Mouse (Mus musculus) frontal cortex, adult 2 months (tissue): ENCODE measurements around the gene Ascc1. TPM values are rescaled to one million over a fixed set of nuclear protein-coding genes. Genes with fewer than 3 reads are reported as not detected.

ENCODE experiments used
- DNase-seq, 2 experiments: peaks; one replicate each; pipeline ENCODE4 v3.0.0; 2022; ENCODE audit warnings: low spot score in 1 of 2; ENCODE audit errors: extremely low spot score in 1 of 2
- polyA plus RNA-seq: library from polyadenylated mRNA; depleted of rRNA; stranded (reverse); fragments of >200 nt; gene quantifications from 2 replicates; pipeline ENCODE4 v1.2.3, GENCODE M21; 2012

Gene Ascc1
- polyA plus RNA-seq, 1 experiment, result 26.5 TPM

DNA sequence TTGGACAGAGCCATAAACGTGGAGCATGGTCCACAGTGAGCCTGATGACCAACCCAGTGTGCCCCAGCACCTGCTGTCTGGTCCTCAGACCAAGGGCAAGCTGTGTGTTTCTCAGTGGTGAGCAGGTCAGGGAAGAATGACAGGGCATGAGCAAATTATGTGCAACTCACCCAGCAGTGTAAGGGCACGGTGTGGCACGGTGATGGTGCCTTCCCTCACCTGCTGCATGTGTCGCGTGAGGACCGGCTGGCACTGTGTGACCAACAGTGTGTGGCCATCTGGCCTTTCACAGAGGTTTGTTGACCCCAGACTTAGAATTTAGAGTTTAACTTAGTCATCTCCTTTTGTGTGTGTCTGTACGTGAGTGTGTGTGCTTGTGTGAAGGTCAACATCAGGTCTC is 74.6 kb downstream of the Ascc1 start:
- DNase-seq, result no peak

DNA sequence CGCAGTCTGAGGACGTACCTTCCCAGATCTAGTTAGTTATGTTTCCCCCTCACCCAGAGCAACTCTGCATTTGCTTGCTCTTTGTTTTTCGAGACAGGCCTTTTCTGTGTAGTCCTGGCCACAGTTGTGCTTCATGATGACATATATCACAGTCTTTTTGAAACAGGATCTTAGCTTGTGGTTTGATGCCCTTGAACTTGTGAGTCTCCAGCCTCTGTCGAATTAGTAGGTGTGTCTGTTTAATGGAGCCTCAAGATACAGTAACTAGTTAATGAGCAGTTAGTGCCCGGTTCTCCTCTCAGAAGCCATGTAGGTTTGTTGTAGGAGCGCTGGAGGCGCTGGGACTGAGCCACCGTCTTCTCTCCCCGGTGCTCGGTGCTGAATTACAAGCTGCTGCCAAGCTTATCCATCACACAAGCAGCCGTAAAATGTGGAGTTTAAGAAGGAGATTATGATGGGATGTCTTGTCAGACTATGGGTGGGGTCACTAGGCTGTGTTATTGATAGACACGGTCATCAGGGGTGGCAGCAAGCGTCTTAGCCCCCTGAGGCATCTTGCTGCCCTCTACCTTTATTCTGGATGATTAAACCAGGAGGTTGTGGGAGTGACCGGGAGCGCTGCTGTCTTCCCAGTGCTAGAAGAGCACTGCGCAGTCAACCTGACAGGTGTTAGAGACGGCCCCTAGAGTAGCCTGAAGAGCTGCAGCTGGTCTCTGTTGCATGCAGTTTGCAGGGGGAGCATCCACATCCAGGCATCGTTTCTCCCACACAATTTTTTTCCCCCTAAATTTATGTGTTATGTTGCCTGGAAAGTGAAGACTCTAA is 75.3 kb downstream of the Ascc1 start:
- DNase-seq, result no peak

DNA sequence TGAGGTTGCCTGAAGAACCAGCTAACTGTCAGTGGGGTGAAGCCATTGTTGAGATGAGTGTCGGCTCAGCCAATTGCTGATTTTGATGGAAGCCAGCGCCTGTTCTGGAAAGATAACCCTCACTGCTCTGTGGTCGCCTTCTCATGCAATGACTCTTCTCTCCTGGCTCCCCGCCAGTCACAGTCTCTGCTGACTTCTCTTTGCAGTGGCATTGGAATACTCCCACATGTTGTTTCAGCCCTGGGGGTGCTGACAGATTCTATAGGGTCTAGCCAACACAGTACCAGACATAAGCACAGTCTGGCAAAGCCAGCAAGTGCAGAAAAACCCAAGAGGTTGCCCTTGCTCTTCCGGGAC is 75.9 kb downstream of the Ascc1 start:
- DNase-seq, result peak in 1 of 2 experiments; percentile 67

DNA sequence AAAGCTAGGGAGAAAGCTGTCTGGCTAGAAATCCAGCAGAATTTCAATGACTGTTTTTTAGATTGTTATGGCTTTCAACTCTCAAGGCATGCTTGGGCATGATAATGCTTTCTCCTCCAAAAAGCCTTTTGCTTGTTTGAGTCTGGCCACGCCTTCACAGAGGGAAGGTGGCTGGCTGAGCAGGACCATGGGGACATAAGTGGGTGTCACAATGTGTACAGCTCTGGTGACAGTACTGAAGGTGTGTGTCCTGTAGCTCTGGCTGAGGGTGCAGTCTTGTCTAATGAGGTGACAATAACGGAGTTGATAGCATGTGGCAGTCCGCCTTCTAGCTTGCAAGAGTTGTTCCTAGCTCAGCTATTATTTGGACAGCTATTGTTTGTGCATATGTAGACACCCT is 77.6 kb downstream of the Ascc1 start:
- DNase-seq, result no peak

DNA sequence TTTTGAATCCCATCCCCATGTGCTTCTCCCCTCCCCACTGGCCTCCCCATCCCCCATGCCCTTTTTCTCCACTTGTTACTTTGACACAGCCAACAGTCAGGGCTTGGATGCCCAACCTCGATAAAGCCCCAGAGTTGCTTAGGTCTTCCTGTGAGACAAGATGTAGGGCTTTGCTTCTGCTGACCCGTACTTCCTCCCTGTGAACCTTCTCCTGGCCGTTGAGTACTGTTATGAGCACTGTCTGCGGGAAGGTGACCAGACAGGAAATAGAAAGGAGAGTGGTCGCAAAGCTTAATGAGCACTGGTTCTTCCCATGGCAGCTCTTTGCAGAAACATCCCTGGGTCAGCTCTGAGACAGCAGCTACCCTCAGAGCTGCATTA is 78.0 kb downstream of the Ascc1 start:
- DNase-seq, result no peak

DNA sequence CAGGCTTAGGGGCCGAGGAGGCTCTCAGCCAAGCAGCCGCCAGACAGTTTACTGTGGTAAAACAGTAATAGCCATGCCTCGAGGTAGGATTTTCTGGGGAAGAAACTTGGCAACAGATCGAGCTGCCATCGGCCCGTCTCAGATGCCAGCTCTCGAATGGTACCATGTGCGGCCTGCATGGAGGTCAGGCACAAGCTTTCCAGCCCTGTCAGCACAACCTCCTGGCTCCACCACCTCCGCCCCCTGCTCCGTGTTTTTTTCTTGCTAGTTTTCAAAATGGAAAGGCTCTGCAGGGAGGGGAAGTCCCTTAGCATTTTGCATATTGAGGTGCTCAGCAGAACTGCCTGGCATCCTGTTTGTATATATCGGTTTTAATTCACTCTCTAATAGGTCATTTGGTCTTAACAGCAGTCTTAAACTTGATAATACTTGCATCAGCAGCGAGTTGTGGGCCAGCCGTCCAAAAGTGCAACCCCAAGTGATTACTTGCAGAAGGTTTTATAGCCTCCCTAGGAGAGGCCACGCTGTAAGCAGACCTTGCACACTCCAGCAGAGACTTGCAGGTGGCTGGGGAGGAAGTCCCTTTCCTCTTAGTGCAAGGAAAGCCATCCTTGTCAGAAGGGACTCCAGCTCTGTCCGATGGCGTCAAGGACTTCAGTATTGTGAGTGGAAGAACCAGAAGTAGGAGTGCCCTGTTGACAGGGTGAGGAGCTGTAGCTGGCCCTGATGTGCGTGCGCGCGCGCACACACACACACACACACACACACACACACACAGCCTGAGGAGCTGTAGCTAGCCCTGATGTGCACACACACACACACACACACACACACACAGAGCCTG is 78.6 kb downstream of the Ascc1 start:
- DNase-seq, result no peak

DNA sequence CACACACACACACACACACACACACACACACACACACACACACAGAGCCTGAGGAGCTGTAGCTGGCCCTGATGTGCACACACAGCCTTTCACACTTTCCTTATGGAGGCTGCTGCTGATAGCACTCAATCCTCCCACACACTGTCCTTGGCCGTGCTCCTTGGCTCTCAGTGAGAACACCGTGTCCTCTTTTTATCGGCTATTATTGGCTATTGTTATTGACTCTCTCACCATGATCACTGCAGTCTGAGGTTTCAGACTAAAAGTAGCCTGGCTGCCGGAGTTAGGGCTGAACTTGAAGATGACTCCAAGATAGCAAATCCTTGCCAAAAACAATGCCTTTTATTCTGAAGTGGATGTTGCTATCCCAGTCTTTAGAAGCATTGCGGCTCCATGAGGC is 79.3 kb downstream of the Ascc1 start:
- DNase-seq, result peak; percentile 27 to 28

DNA sequence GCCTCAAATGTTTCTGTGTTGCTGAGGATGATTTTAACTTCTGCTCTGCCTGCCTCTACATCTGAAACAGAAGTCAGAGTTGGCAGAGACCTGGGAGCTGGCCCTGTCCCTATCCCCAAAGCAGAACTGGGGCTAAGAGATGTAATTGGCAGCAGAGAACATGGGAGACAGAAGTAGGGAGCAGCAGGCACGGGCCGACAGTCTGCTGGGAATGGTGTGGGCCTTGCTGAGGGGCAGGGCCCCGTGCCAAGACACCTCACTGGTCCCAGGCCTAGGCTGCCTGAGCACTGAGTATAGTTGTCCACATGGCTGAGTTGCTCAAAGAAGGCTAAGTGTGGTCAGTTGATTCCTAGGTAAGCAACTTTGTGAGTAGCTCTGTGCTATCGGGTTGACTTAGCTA is 81.5 kb downstream of the Ascc1 start:
- DNase-seq, result no peak

DNA sequence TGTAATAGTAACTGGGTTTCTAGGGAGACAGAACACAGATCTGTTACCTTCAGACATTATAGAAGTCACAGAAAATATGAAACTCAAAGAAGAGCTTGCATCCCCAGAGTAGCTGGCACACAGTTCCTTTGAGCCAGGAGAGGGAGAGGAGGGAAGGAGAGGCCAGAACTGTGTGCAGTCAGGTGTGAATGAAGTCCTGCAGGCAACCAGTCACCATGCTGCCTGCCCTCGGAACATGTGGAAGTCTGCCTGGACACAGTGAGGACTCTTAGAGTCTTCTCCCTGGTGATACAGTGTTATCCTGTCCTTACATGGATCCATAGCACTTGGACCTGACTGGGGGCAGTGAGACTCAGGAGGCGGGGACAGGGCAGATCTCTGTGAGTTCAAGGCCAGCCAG is 89.7 kb downstream of the Ascc1 start:
- DNase-seq, result no peak

DNA sequence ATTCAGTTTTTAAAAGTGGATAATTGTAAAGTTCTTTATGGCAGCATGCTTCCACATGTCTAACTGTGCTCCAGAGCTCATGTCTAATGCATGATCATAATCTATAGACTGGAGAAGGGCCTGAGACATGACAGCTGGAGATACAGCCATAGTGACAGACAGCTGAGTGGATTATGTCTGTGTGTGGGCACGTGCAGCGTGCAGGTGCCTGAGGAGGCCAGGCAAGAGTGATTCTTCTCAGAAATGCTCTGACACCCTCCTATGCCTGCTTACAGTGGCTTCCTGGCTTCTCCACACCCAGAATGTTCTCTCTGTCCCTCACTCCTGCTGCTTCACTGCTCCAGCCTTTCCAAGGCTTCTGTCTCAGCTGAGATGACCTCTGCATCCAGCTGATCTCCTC is 91.1 kb downstream of the Ascc1 start:
- DNase-seq, result no peak

DNA sequence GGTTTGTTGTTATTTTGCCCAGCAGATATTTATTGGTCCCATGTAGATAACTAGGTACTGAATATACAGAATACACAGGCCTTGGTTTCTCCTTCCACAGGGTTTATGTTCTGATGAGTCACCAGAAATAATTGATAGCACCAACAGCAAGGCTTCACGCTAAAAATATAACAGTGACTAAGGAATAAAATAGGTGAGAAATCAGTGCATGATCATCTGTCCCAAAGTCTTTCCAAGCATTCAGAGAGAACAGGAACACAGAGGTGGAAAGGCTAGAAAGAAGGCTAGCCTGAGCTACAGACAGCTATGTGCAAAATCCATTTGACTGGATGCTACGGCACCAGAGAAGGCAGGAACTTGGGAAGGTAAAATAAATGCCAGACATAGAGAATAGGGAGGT is 93.0 kb downstream of the Ascc1 start:
- DNase-seq, result no peak

DNA sequence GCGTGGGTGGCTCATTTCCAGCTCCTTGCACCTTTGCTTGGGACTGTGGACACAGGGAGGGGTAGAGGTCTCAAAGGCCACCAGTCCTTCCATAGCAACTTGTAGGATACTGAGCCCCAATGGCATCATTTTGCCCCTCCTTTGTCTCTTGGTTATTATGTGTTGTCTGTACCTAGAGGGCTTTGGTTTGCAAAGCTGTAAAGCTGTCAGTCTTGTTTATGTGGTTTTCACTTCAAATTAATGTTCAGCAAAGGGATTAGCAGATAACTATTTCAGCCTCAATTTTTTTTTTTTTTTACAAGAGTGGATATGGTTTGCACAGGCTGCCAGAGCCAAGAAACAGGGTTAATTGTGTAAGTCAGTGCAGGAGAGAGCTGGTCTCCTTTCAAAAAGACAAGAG is 93.7 kb downstream of the Ascc1 start:
- DNase-seq, result no peak

DNA sequence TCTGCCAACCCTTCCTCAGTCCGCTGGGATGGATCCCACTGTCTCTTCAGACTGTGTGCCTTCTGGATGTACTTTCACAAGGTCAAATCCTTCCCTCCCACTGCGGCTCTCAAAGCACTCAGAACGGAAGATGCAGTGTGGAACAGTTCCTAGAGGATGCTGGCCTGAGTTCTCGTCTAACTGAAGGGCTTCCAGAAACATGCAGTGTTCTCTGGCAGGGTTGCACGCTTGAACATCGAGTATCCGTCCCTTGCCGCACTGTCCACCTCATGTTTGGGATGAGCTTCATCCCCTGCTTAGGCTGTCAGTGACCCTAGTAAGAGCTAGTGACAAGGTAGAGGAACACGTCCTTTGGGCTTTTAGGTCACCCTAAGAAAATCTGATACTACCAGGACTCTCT is 94.5 kb downstream of the Ascc1 start:
- no peak for DNase-seq

DNA sequence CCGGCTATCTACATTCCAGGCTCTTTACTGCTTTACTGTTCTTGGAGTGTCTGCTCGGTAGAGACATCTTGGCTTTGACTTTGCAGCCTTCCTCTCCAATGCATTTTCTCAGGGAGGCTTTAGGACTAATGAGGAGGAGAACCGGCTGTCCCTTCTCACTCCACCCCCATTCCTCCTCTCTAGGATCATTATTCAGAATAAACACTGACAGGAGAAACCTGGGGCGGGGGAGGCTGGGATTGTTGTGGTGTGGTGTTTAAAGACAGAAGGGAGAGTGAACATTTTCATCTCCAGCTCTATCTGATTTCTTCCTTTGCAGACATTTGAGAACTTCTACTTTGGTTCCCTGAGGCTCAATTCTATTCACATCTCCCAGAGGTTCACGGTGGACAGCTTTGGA is 95.2 kb downstream of the Ascc1 start:
- peak in 1 of 2 experiments; percentile 50 for DNase-seq

DNA sequence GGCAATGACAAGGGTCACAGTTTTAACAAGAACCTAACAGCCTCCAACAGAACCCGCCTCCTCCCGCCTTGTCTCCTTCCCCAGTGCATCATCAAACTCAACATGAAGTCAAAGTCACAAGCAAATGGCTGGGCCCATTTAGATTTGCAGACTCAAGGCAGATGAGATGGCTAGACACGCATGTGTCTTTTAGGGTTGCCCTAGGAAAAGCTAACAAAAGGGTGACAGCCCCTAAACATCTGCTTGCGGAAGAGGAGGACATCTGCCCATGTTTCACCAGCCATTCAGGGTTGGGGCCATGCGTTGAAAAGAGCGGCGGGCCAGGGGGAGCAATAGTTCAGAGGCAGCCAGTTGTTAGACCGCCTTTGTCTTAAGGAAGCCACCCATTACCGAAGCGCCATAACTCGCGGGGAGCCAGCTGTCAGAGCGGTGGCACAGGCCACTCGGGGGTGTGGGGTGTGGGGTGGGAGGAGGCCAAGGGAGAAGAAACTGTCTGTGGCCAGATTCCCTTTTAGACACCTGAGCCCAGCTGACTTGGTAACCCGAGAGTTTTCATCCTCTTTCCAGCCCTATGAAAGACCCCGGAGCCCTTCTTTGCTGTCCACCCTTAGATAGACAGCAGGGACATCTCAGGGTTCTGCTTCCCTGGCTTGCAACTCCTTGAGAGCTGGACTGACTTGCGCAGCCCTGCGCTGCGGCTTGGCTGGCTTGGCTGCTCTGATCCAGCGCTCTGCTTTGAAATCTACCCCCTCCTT is 103.0 kb downstream of the Ascc1 start:
- DNase-seq, result peak in 1 of 2 experiments; percentile 61

DNA sequence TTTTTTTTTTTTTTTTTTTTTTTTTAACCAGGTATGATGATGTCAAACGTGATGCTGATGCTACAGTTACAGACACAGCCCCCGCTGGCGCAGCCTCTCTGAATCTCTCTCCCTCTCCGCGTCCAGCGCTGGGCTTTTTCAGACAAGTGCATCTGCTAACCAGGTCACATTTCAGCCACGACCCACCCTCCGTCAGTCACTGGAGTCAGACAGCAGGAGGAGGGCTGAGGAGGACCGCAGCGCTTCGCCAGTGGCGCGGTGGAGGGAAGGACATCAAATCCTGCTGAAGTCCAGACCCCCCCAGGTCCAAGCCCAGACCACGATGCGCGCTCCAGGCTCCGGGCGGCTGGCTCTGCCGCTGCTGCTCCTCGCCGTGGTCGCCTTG is 103.5 kb downstream of the Ascc1 start, which contains the start of gene Spock2:
Spock2 (plus strand) TSS at position 74 of the 385 bp plus-strand sequence.
- DNase-seq, result peak; percentile 68 to 88

DNA sequence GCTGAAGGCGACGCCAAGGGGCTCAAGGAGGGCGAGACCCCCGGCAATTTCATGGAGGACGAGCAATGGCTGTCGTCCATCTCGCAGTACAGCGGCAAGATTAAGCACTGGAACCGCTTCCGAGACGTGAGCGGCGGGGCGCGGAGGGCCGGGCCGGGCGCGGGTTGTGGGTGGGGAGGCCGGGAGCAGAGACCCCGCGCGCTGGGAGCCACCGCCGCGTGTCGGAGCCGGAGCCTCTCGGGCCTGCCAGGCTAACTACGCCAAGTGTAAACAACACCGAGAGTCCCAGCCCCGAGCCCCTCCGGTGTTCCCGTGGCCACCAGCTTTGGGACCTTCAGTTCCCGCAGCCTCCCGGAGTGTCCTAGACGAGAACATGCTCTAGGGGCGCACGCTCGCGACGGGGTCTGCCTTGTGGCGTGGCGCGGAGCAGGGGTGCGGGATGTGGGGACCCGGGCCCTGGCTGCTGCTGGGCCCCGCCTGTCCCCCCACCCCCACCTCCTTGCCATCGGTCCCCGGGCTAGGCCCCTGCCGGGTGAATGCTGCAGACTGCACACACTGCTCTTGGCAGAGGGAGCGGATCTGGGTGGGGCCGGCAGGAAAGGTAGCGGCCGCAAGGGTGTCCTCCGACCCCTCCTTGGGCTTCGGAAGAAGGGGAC is 104.1 kb downstream of the Ascc1 start:
- DNase-seq, result no peak

DNA sequence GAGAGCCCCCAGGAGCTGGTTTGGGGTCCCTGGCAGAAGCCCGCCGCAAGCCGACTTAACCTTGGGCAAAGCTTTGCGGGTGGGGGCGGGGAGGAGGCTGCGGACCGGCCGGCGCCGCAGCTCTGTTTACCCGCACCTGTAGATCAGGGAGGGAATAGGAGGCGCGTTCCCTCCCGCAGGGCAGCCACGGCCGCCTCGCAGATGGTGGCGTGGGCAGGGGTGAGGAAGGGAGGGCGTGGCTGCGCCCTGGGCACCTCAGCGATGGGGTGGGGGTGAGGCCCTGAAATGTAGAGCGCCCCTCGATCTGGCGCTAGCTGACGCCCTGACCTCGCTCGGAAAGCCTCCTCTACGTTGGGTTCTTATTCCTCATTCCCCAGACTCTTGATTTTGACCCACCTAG is 104.8 kb downstream of the Ascc1 start:
- DNase-seq, result no peak

DNA sequence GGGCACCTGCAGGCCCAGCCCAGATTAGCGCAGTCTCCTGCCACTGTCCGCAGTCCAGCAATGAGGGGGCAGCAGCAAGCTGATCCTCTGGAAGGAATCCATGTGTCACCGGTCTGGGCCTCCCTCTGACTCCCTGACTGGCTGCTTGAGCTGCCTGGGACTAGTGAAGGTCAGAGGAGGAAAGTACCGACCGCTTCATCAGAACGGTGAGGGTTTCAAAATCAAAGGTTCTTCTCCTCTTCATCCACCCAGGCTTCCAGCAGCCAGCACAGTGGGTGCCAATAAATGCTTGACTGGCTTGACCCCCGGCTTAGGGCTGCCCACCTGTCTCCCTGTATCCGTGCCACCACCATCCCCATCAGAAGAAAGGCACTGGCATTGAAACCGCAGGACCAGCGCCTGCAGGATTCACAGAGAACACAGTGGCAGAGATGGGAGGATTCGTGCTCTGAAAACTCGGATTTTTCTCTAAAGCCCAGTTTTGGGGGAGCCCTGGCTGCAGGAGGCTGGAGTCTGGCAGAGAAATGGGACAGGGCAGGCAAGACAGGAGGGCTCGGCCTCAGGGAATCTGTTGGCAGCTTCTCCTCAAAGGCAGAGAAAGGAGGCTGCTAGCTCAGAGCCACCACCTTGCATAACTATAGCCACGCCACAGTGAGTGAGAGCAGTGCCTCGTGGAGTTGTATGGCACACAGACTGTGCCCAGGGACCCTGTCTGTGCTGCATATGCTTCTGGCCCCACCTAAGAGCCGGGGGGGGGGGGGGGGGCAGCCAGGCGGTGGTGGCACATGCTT is 105.9 kb downstream of the Ascc1 start:
- DNase-seq, result no peak

DNA sequence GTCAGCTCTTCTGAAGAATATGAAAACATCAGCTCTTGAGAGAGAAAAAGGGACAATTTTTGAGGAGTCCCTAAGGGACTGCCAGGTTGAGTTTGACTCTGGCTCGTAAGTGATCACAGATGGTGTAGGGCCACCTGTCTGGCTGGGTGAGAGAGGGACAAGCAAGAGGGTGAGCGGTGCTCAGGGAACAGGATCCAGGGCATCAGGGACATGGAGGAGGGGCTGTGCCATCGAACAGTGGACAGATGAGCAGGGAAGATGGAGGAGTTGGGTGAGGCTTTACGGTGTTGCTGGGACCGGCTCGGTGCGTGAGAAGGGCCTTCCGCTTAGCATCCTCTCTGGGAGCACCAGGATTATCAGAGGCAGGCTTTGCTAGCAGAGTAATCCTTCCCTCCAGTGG is 106.7 kb downstream of the Ascc1 start:
- DNase-seq, result no peak
